Mouse (Mus musculus): Measurements from ENCODE around the gene Ctnnd1. TPM values are rescaled to one million over a fixed set of nuclear protein-coding genes. Genes with fewer than 3 reads are reported as not detected.

Gene Ctnnd1
- polyA plus RNA-seq, 1 experiment from 2014 or later = 65.2 TPM

GRCm38 (mm10) chr2:84618914-84619313, 31.7 kb downstream of the Ctnnd1 start:
- Histone ChIP-seq H3K27ac (0 out of 2 replicates have a peak overlapping the region, but pooled peaks have one; percentile 47), H3K27me3 (ENCODE audit: insufficient read depth, poor library complexity, severe bottlenecking) (no peaks in the 10 kb centered on the region), H3K36me3 (peaks cover 84% of the 10 kb centered on the region), H3K4me3 (no peak overlapping the region), H3K9me3 (no peaks in the 10 kb centered on the region), H3K4me1 (peaks cover 29% of the 10 kb centered on the region)
- 49% methylated on average over 2 of the region's 2 CpGs for WGBS
- no peak for DNase-seq (ENCODE audit: low spot score)

GRCm38 (mm10) chr2:84617637-84618515, 32.7 kb downstream of the Ctnnd1 start:
- Histone ChIP-seq H3K4me1 (peaks cover 23% of the 10 kb centered on the region), H3K9me3 (no peaks in the 10 kb centered on the region), H3K27me3 (ENCODE audit: insufficient read depth, poor library complexity, severe bottlenecking) (no peaks in the 10 kb centered on the region), H3K27ac (no peak overlapping the region), H3K4me3 (no peak overlapping the region), H3K36me3 (peaks cover 85% of the 10 kb centered on the region)
- 65% methylated on average over 3 of the region's 3 CpGs for WGBS
- DNase-seq (ENCODE audit: low spot score) = peak; percentile 74

GRCm38 (mm10) chr2:84612764-84613163, 37.8 kb downstream of the Ctnnd1 start:
- Histone ChIP-seq H3K9me3 (no peaks in the 10 kb centered on the region), H3K27ac (no peak overlapping the region), H3K4me3 (no peak overlapping the region), H3K36me3 (peaks cover 97% of the 10 kb centered on the region), H3K27me3 (ENCODE audit: insufficient read depth, poor library complexity, severe bottlenecking) (no peaks in the 10 kb centered on the region), H3K4me1 (no peaks in the 10 kb centered on the region)
- 92% methylated on average over 6 of the region's 6 CpGs for WGBS
- no peak for DNase-seq (ENCODE audit: low spot score)

- no peaks in the 10 kb centered on the region for H3K9me3 ChIP-seq
- no peaks in the 10 kb centered on the region for H3K27me3 ChIP-seq (ENCODE audit: insufficient read depth, poor library complexity, severe bottlenecking)
- no peaks in the 10 kb centered on the region for H3K4me1 ChIP-seq
- 87% methylated on average over 1 of the region's 1 CpGs for WGBS
- H3K36me3 ChIP-seq = peaks cover 98% of the 10 kb centered on the region
- no peak overlapping the region for H3K4me3 ChIP-seq
- no peak for DNase-seq (ENCODE audit: low spot score)
- no peak overlapping the region for H3K27ac ChIP-seq
These were observed 42.7 kb downstream of the Ctnnd1 start for GRCm38 (mm10) chr2:84607842-84608241.

GRCm38 (mm10) chr2:84600977-84601376, 49.6 kb downstream of the Ctnnd1 start:
- 67% methylated on average over 2 of the region's 2 CpGs for WGBS
- no peak overlapping the region for H3K4me3 ChIP-seq

GRCm38 (mm10) chr2:84599270-84599888, 51.2 kb downstream of the Ctnnd1 start:
- Histone ChIP-seq H3K36me3 (peaks cover 63% of the 10 kb centered on the region), H3K4me1 (0 out of 2 replicates have a peak, but pooled peaks cover 5% of the 10 kb centered on the region), H3K27ac (peak overlapping the region; percentile 59; the same call in 1 of the 2 replicates), H3K4me3 (no peak overlapping the region), H3K9me3 (no peaks in the 10 kb centered on the region), H3K27me3 (ENCODE audit: insufficient read depth, poor library complexity, severe bottlenecking) (no peaks in the 10 kb centered on the region)
- WGBS = 86% methylated on average over 6 of the region's 6 CpGs
- DNase-seq (ENCODE audit: low spot score) = no peak

More at GRCm38 (mm10) chr2:84600977-84601376, 49.6 kb downstream of the Ctnnd1 start:
- no peak for DNase-seq (ENCODE audit: low spot score)
- Histone ChIP-seq H3K27me3 (ENCODE audit: insufficient read depth, poor library complexity, severe bottlenecking) (no peaks in the 10 kb centered on the region), H3K36me3 (peaks cover 77% of the 10 kb centered on the region), H3K9me3 (no peaks in the 10 kb centered on the region), H3K27ac (no peak overlapping the region), H3K4me1 (0 out of 2 replicates have a peak, but pooled peaks cover 5% of the 10 kb centered on the region)

- no peak overlapping the region for H3K4me3 ChIP-seq
- H3K27me3 ChIP-seq (ENCODE audit: insufficient read depth, poor library complexity, severe bottlenecking) = no peaks in the 10 kb centered on the region
- no peak overlapping the region for H3K27ac ChIP-seq
- H3K36me3 ChIP-seq = peaks cover 49% of the 10 kb centered on the region
- 0 out of 2 replicates have a peak, but pooled peaks cover 5% of the 10 kb centered on the region for H3K4me1 ChIP-seq
- no peaks in the 10 kb centered on the region for H3K9me3 ChIP-seq
- DNase-seq (ENCODE audit: low spot score) = no peak
- 93% methylated on average over 1 of the region's 1 CpGs for WGBS
These were observed 53.4 kb downstream of the Ctnnd1 start for GRCm38 (mm10) chr2:84597123-84597522.

- Histone ChIP-seq H3K4me3 (no peak overlapping the region), H3K36me3 (peaks cover 53% of the 10 kb centered on the region), H3K4me1 (no peaks in the 10 kb centered on the region), H3K27ac (no peak overlapping the region), H3K27me3 (ENCODE audit: insufficient read depth, poor library complexity, severe bottlenecking) (no peaks in the 10 kb centered on the region), H3K9me3 (peaks cover 8% of the 10 kb centered on the region)
- WGBS = 92% methylated on average over 8 of the region's 8 CpGs
- no peak for DNase-seq (ENCODE audit: low spot score)
These were observed 57.8 kb downstream of the Ctnnd1 start for GRCm38 (mm10) chr2:84592801-84593200.

GRCm38 (mm10) chr2:84585700-84586099, 64.9 kb downstream of the Ctnnd1 start:
- Histone ChIP-seq H3K4me3 (no peak overlapping the region), H3K27ac (no peak overlapping the region), H3K4me1 (no peaks in the 10 kb centered on the region), H3K27me3 (ENCODE audit: insufficient read depth, poor library complexity, severe bottlenecking) (no peaks in the 10 kb centered on the region), H3K9me3 (peaks cover 8% of the 10 kb centered on the region), H3K36me3 (peaks cover 40% of the 10 kb centered on the region; the same call in 1 of the 2 replicates)
- 88% methylated on average over 8 of the region's 8 CpGs for WGBS
- DNase-seq (ENCODE audit: low spot score) = no peak

GRCm38 (mm10) chr2:84582286-84582685, 68.3 kb downstream of the Ctnnd1 start:
- no peak overlapping the region for H3K27ac ChIP-seq
- no peak overlapping the region for H3K4me3 ChIP-seq
- 81% methylated on average over 5 of the region's 5 CpGs for WGBS
- DNase-seq (ENCODE audit: low spot score) = no peak
- no peaks in the 10 kb centered on the region for H3K27me3 ChIP-seq (ENCODE audit: insufficient read depth, poor library complexity, severe bottlenecking)
- no peaks in the 10 kb centered on the region for H3K4me1 ChIP-seq
- H3K36me3 ChIP-seq = peaks cover 18% of the 10 kb centered on the region; the same call in 1 of the 2 replicates
- H3K9me3 ChIP-seq = no peaks in the 10 kb centered on the region

- 81% methylated on average over 2 of the region's 3 CpGs for WGBS
- Histone ChIP-seq H3K36me3 (peaks cover 22% of the 10 kb centered on the region; the same call in 1 of the 2 replicates), H3K27ac (no peak overlapping the region), H3K4me1 (no peaks in the 10 kb centered on the region), H3K9me3 (no peaks in the 10 kb centered on the region), H3K27me3 (ENCODE audit: insufficient read depth, poor library complexity, severe bottlenecking) (no peaks in the 10 kb centered on the region), H3K4me3 (no peak overlapping the region)
- no peak for DNase-seq (ENCODE audit: low spot score)
These were observed 69.4 kb downstream of the Ctnnd1 start for GRCm38 (mm10) chr2:84581208-84581607.

GRCm38 (mm10) chr2:84579311-84579710, 71.3 kb downstream of the Ctnnd1 start:
- no peak overlapping the region for H3K27ac ChIP-seq
- H3K27me3 ChIP-seq (ENCODE audit: insufficient read depth, poor library complexity, severe bottlenecking) = no peaks in the 10 kb centered on the region
- no peak for DNase-seq (ENCODE audit: low spot score)
- no peak overlapping the region for H3K4me3 ChIP-seq
- H3K36me3 ChIP-seq = peaks cover 14% of the 10 kb centered on the region; the same call in 1 of the 2 replicates
- 86% methylated on average over 2 of the region's 2 CpGs for WGBS
- H3K9me3 ChIP-seq = no peaks in the 10 kb centered on the region
- no peaks in the 10 kb centered on the region for H3K4me1 ChIP-seq

GRCm38 (mm10) chr2:84574130-84574529, 76.4 kb downstream of the Ctnnd1 start:
- Histone ChIP-seq H3K36me3 (peaks cover 10% of the 10 kb centered on the region; the same call in 1 of the 2 replicates), H3K4me1 (no peaks in the 10 kb centered on the region), H3K27ac (no peak overlapping the region), H3K4me3 (no peak overlapping the region), H3K27me3 (ENCODE audit: insufficient read depth, poor library complexity, severe bottlenecking) (no peaks in the 10 kb centered on the region), H3K9me3 (no peaks in the 10 kb centered on the region)
- no peak for DNase-seq (ENCODE audit: low spot score)
- WGBS = 87% methylated on average over 4 of the region's 4 CpGs

Data from heart, embryonic 10.5 days (tissue).